Mouse (Mus musculus): ENCODE results near the gene Gm49358. TPM values are rescaled to one million over a fixed set of nuclear protein-coding genes. Genes with fewer than 3 reads are reported as not detected.
A peak's percentile ranks its signal among the peaks of the same experiment; 100 is the strongest.

The Gm49358 gene
- polyA plus RNA-seq, 1 experiment from 2014 or later, result not detected

GRCm38 (mm10) chr10:86769216-86769615, 5.4 kb downstream of the Gm49358 start:
- H3K4me2 ChIP-seq (ENCODE audit: low read length), result no peak overlapping the region
- no peaks in the 10 kb centered on the region for H3K27me3 ChIP-seq (ENCODE audit: control insufficient read depth, insufficient read depth, low read length)
- no peak for ATAC-seq (ENCODE audit: insufficient number of reproducible peaks, insufficient read depth, low FRiP score, low read depth)
- no peak overlapping the region for H3K4me3 ChIP-seq (ENCODE audit: control insufficient read depth in 1 of 2, insufficient read depth in 1 of 2, low read depth in 1 of 2, low read length in 2 of 2)
- 0 out of 2 replicates have a peak, but pooled peaks cover 3% of the 10 kb centered on the region for H3K9me3 ChIP-seq (ENCODE audit: control insufficient read depth, low read length)
- no peaks in the 10 kb centered on the region; a peak in 1 of 4 replicates for H3K4me1 ChIP-seq (ENCODE audit: control insufficient read depth in 2 of 2, insufficient read depth in 2 of 2, low read length in 2 of 2)
- 66% methylated on average over 5 of the region's 5 CpGs for WGBS
- H3K36me3 ChIP-seq (ENCODE audit: control insufficient read depth, insufficient read depth, low read length), result no peaks in the 10 kb centered on the region
- no peak overlapping the region for H3K9ac ChIP-seq (ENCODE audit: low read length)
- H3K27ac ChIP-seq (replicated peaks in 1 of 2; ENCODE audit: control insufficient read depth in 1 of 2, insufficient read depth in 1 of 2, low read depth in 2 of 2, low read length in 2 of 2), result no peak overlapping the region

DNA sequence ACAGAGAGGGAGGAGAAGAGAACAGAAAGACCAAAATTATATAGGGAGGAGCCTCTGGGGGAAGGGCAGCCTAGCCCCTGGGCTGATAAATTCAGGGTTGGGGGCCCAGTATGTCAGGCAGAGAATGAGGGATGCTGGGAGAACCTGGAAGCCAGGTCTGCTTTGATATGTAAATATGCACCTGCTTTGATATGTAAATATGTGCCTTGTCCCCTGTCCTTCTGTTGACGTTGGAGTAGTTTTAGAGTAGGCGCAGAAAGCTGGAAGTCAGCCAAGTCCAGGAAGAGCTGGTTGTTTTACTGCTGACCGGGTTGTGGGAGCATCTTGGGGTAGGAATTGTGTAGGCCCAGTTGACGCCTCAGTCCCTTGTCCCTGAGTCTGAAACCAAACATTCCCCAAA, 6.0 kb downstream of the Gm49358 start:
- 25% methylated on average over 4 of the region's 4 CpGs for WGBS
- Histone ChIP-seq H3K4me1 (ENCODE audit: control insufficient read depth in 2 of 2, insufficient read depth in 2 of 2, low read length in 2 of 2) (no peaks in the 10 kb centered on the region; a peak in 1 of 4 replicates), H3K27me3 (ENCODE audit: control insufficient read depth, insufficient read depth, low read length) (no peaks in the 10 kb centered on the region), H3K27ac (replicated peaks in 1 of 2; ENCODE audit: control insufficient read depth in 1 of 2, insufficient read depth in 1 of 2, low read depth in 2 of 2, low read length in 2 of 2) (no peak overlapping the region), H3K4me2 (ENCODE audit: low read length) (no peak overlapping the region), H3K9ac (ENCODE audit: low read length) (no peak overlapping the region), H3K36me3 (ENCODE audit: control insufficient read depth, insufficient read depth, low read length) (no peaks in the 10 kb centered on the region), H3K4me3 (ENCODE audit: control insufficient read depth in 1 of 2, insufficient read depth in 1 of 2, low read depth in 1 of 2, low read length in 2 of 2) (no peak overlapping the region), H3K9me3 (ENCODE audit: control insufficient read depth, low read length) (0 out of 2 replicates have a peak, but pooled peaks cover 3% of the 10 kb centered on the region)
- no peak for ATAC-seq (ENCODE audit: insufficient number of reproducible peaks, insufficient read depth, low FRiP score, low read depth)

- Histone ChIP-seq H3K27me3 (ENCODE audit: control insufficient read depth, insufficient read depth, low read length) (no peaks in the 10 kb centered on the region), H3K27ac (replicated peaks in 1 of 2; ENCODE audit: control insufficient read depth in 1 of 2, insufficient read depth in 1 of 2, low read depth in 2 of 2, low read length in 2 of 2) (no peak overlapping the region), H3K9ac (ENCODE audit: low read length) (no peak overlapping the region), H3K4me3 (ENCODE audit: control insufficient read depth in 1 of 2, insufficient read depth in 1 of 2, low read depth in 1 of 2, low read length in 2 of 2) (no peak overlapping the region), H3K4me2 (ENCODE audit: low read length) (no peak overlapping the region), H3K9me3 (ENCODE audit: control insufficient read depth, low read length) (0 out of 2 replicates have a peak, but pooled peaks cover 3% of the 10 kb centered on the region), H3K36me3 (ENCODE audit: control insufficient read depth, insufficient read depth, low read length) (no peaks in the 10 kb centered on the region), H3K4me1 (ENCODE audit: control insufficient read depth in 2 of 2, insufficient read depth in 2 of 2, low read length in 2 of 2) (peaks cover under 1 to 2% of the 10 kb centered on the region in 2 experiments; a peak in 2 of 4 replicates)
- ATAC-seq (ENCODE audit: insufficient number of reproducible peaks, insufficient read depth, low FRiP score, low read depth), result no peak
- 81% methylated on average over 5 of the region's 5 CpGs for WGBS
Measured at GRCm38 (mm10) chr10:86771701-86772100, 7.9 kb downstream of the Gm49358 start.

DNA sequence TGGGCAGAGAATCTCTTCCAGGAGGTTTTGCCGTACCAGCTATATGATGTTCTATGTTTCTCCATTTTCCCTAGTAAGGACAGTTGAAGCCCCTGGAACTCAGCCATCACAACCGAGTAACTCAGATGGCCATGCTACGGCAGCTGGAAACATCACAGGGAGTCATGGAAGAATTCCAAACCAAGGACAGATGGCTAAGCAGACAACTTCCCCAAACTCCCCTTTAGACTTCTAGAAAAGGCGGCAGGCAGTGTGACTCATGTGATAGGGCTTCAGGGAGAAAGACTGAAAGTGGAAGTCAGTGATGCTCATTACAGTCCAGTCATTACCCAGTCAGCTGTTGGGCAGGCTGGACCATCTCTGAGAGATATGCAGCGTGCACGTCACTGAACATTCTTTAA, 8.5 kb downstream of the Gm49358 start:
- Histone ChIP-seq H3K27me3 (ENCODE audit: control insufficient read depth, insufficient read depth, low read length) (no peaks in the 10 kb centered on the region), H3K4me2 (ENCODE audit: low read length) (no peak overlapping the region), H3K9ac (ENCODE audit: low read length) (no peak overlapping the region), H3K36me3 (ENCODE audit: control insufficient read depth, insufficient read depth, low read length) (no peaks in the 10 kb centered on the region), H3K27ac (replicated peaks in 1 of 2; ENCODE audit: control insufficient read depth in 1 of 2, insufficient read depth in 1 of 2, low read depth in 2 of 2, low read length in 2 of 2) (no peak overlapping the region), H3K9me3 (ENCODE audit: control insufficient read depth, low read length) (0 out of 2 replicates have a peak, but pooled peaks cover 3% of the 10 kb centered on the region), H3K4me3 (ENCODE audit: control insufficient read depth in 1 of 2, insufficient read depth in 1 of 2, low read depth in 1 of 2, low read length in 2 of 2) (no peak overlapping the region), H3K4me1 (ENCODE audit: control insufficient read depth in 2 of 2, insufficient read depth in 2 of 2, low read length in 2 of 2) (peaks cover 2 to 6% of the 10 kb centered on the region in 2 experiments; a peak in 2 of 4 replicates)
- ATAC-seq (ENCODE audit: insufficient number of reproducible peaks, insufficient read depth, low FRiP score, low read depth), result no peak
- WGBS, result 56% methylated on average over 6 of the region's 6 CpGs

GRCm38 (mm10) chr10:86773360-86773759, 9.6 kb downstream of the Gm49358 start:
- 64% methylated on average over 4 of the region's 4 CpGs for WGBS
- no peaks in the 10 kb centered on the region for H3K27me3 ChIP-seq (ENCODE audit: control insufficient read depth, insufficient read depth, low read length)
- no peak for ATAC-seq (ENCODE audit: insufficient number of reproducible peaks, insufficient read depth, low FRiP score, low read depth)

GRCm38 (mm10) chr10:86776281-86776680, 12.5 kb downstream of the Gm49358 start:
- peaks cover 15 to 29% of the 10 kb centered on the region in 2 experiments for H3K4me1 ChIP-seq (ENCODE audit: control insufficient read depth in 2 of 2, insufficient read depth in 2 of 2, low read length in 2 of 2)
- no peaks in the 10 kb centered on the region for H3K9me3 ChIP-seq (ENCODE audit: control insufficient read depth, low read length)
- H3K4me3 ChIP-seq (ENCODE audit: control insufficient read depth in 1 of 2, insufficient read depth in 1 of 2, low read depth in 1 of 2, low read length in 2 of 2), result no peak overlapping the region
- no peaks in the 10 kb centered on the region for H3K36me3 ChIP-seq (ENCODE audit: control insufficient read depth, insufficient read depth, low read length)
- H3K4me2 ChIP-seq (ENCODE audit: low read length), result no peak overlapping the region
- no peak overlapping the region; a peak in 1 of 4 replicates for H3K27ac ChIP-seq (replicated peaks in 1 of 2; ENCODE audit: control insufficient read depth in 1 of 2, insufficient read depth in 1 of 2, low read depth in 2 of 2, low read length in 2 of 2)
- 68% methylated on average over 9 of the region's 9 CpGs for WGBS
- no peaks in the 10 kb centered on the region for H3K27me3 ChIP-seq (ENCODE audit: control insufficient read depth, insufficient read depth, low read length)
- no peak overlapping the region for H3K9ac ChIP-seq (ENCODE audit: low read length)
- no peak for ATAC-seq (ENCODE audit: insufficient number of reproducible peaks, insufficient read depth, low FRiP score, low read depth)

More at GRCm38 (mm10) chr10:86773360-86773759, 9.6 kb downstream of the Gm49358 start:
- no peak overlapping the region for H3K4me2 ChIP-seq (ENCODE audit: low read length)
- no peaks in the 10 kb centered on the region for H3K36me3 ChIP-seq (ENCODE audit: control insufficient read depth, insufficient read depth, low read length)
- no peak overlapping the region for H3K4me3 ChIP-seq (ENCODE audit: control insufficient read depth in 1 of 2, insufficient read depth in 1 of 2, low read depth in 1 of 2, low read length in 2 of 2)
- H3K27ac ChIP-seq (replicated peaks in 1 of 2; ENCODE audit: control insufficient read depth in 1 of 2, insufficient read depth in 1 of 2, low read depth in 2 of 2, low read length in 2 of 2), result no peak overlapping the region
- H3K9ac ChIP-seq (ENCODE audit: low read length), result no peak overlapping the region
- H3K9me3 ChIP-seq (ENCODE audit: control insufficient read depth, low read length), result 0 out of 2 replicates have a peak, but pooled peaks cover 2% of the 10 kb centered on the region
- H3K4me1 ChIP-seq (ENCODE audit: control insufficient read depth in 2 of 2, insufficient read depth in 2 of 2, low read length in 2 of 2), result peaks cover 9 to 15% of the 10 kb centered on the region in 2 experiments

DNA sequence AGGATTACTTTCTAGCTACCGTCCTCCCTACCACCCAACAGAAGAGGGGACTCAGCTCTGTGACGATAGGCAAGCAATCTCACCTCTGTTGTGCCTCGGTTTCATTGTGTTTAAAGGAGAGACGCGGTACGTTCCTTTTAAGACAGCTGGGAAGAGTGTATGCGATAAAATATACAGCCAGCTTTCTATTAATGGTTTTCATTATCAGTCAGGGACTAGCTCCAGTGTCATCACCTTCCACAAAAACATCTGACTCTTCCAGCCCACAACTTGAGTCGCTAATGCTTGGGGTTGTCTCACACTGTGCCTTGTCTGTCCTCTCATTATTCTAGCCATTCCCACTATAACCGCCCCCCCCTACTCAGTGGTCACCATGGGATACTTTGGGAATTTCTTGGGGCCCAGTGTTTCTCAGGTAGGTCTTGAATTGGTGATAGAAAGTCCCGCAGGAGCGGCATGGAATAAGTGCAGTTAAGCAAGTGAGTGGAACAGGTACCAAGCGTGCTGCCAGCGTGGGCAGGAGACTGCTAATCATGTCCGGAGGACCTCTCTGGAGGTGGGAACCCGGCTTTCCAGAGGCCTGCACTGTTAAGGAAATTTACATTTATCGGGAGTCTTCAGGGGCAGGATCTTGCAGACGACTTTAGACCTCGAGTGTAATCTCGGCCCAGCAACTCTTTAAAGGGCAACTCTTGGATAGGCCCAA, 14.0 kb downstream of the Gm49358 start:
- H3K4me1 ChIP-seq (ENCODE audit: control insufficient read depth in 2 of 2, insufficient read depth in 2 of 2, low read length in 2 of 2), result peaks cover 17 to 40% of the 10 kb centered on the region in 2 experiments
- no peaks in the 10 kb centered on the region for H3K36me3 ChIP-seq (ENCODE audit: control insufficient read depth, insufficient read depth, low read length)
- H3K9me3 ChIP-seq (ENCODE audit: control insufficient read depth, low read length), result no peaks in the 10 kb centered on the region
- WGBS, result 12% methylated on average over 19 of the region's 19 CpGs
- peak overlapping the region; percentile 94 for H3K4me2 ChIP-seq (ENCODE audit: low read length)
- H3K9ac ChIP-seq (ENCODE audit: low read length), result peak overlapping the region; percentile 70
- H3K27me3 ChIP-seq (ENCODE audit: control insufficient read depth, insufficient read depth, low read length), result no peaks in the 10 kb centered on the region
- ATAC-seq (ENCODE audit: insufficient number of reproducible peaks, insufficient read depth, low FRiP score, low read depth), result peak; percentile 8
- H3K27ac ChIP-seq (replicated peaks in 1 of 2; ENCODE audit: control insufficient read depth in 1 of 2, insufficient read depth in 1 of 2, low read depth in 2 of 2, low read length in 2 of 2), result peak overlapping the region; percentile 84 to 91
- H3K4me3 ChIP-seq (ENCODE audit: control insufficient read depth in 1 of 2, insufficient read depth in 1 of 2, low read depth in 1 of 2, low read length in 2 of 2), result peak overlapping the region; percentile 81
